Mouse (Mus musculus): ENCODE data around the gene Olfr1390.
"Not testable (repeated sequence)": the region's sequence is repeated elsewhere in the genome, so short reads cannot be mapped to it uniquely, and the experiment has no call there.

The Olfr1390 gene

DNA sequence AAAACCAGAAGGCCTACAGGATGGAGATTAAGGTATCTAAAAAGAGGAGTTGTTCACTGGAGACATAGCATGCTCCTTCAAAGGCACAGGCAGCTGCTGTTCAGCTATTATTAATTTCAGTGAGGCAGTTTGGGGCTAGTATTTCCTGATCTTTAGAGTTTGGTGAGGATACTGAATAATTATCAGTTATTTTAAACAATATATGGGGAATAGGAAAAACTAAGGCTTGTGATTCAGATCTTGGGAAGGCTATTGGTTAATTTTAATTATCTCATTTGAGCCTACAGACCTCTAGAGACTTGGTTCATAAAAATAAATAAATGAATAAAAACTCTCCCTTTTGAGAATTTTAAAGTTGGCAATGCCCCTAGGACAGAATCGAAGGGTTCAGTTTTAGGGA is at the start of gene Olfr1390:
Olfr1390 (plus strand) TSS at position 301 of the 400 bp plus-strand sequence.
- no peak for DNase-seq

DNA sequence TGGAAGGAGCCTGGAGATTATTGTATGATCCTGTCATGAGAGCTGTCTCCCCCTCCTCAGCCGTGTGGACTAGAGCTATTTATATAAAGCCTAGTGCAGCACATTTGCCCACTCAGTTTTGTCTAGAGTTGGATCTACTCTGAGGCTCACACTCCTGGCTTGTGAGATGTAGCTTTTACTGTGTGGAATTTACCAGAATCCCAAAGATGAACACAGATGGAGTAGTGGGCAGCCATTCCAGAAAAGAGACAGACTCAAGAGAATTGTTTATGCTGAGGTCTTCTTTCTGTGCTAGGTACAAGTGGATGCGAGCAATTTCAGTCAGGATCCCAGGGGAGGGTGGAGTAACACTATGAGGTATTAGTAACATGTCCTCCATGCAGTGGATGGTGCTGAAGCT is 47.7 kb upstream of the Olfr1390 start:
- DNase-seq = no peak

DNA sequence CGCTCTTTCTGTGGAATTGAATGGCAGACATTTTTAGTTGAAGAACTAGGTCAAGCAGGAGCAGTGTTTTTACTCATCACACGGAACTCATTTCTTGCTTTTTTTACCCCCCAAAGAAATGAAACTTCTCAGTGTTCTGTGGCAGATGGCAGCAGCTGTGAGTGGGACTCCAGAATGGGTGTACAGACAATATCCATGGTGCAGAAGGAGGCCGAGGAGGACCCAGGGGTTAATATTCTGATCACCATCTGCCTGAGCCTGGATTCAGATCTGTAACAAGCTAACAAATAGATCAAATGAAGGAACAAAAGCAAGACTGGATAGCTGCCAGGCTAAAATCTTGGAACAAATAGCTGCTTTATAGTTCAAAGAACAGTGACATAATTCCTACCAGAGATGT is 42.2 kb upstream of the Olfr1390 start:
- DNase-seq = no peak

DNA sequence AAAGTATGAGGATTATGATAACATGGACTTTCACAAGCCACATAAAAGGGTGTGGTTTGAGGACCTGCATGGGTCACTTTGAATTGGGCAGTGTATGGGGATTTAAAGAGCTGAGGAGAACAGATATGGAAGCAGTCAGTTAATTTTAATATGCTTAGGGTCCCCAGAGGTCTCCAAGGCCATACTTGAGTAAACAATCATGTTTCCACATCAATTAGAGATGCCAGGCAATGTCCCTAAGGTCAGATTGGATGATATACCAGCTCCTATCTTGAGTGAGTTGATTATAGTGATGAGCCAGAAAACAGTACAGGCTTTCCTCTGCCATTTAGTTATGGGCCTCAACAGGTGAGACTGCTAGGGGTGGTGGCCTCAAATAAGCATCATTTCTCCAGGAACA is 30.5 kb upstream of the Olfr1390 start, which contains the start of gene Olfr10:
Olfr10 (plus strand) TSS at position 301 of the 400 bp plus-strand sequence.
- DNase-seq = no peak

DNA sequence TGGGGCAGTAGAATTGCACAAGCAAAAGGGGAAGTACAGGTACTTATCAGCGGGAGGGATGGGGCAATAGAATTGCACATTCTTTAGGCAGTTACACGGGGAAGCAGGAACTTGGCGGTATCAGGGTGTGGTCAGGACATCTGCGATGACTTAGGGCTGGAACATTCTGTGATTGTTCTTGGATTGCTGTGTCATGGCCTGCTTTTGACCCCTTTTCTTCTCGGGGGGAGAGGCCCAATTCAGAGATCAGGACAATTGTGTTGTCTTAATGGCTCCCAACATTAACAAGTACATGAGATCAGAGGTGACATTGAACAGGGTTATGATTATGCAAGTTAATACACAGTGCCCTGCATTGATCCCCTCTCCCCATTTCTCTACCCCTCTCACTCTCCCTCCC is 26.4 kb upstream of the Olfr1390 start:
- not testable (repeated sequence) for DNase-seq

DNA sequence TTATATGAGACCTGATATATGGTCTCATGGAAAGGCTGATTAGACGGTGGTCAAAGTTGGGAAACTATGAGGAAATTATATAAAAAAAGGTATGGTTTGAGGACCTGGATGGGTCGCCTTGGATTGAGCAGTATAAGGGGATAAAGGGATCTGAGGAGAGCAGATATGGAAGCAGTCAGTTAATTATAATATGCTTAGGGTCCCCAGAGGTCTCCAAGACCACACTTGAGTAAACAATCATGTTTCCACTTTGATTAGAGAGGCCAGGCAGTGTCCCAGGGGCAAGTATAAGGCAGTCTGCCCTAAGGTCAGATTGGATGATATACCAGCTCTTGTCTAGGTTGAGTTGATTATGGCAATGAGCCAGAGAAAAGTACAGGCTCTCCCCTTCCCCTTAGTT is 12.5 kb upstream of the Olfr1390 start, which contains the start of gene Olfr1391:
Olfr1391 (plus strand) TSS at position 301 of the 400 bp plus-strand sequence.
- DNase-seq = no peak

DNA sequence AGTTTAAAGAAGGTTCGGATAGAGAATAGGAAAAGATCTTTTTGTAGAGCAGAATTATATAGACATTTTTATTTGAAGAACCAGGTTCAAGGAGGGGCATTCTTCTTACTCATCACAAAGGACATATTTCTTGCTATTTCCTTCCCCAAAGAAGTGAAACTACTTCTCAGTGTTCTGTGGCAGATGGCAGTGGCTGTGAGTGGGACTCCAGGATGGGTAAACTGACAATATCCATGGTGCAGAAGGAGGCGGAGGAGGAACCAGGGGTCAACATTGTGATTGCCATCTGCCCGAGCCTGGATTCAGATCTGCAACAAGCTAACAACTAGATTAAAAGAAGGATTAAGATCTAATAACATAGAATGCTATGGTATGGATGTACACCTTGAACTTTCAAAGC is 8.3 kb upstream of the Olfr1390 start:
- DNase-seq = no peak

DNA sequence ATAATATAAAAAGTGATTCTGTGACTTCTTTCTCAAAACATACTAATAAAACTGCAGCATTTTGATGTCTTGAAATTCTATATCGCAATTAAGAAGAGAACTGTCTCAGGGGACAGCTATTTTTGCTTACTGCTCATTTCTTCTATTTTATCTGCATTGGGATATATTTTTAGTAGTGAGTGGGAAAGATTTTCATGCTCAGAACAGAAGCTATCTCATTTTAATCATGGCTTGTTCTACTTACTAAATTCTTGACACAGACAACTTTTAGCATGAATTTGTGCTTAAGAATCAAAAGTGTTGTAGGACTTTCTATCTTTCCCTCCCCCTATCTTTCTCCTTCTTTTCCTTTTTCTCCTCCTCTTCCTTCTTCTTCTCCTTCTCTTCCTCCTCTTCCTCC is 5.3 kb upstream of the Olfr1390 start:
- no peak for DNase-seq

DNA sequence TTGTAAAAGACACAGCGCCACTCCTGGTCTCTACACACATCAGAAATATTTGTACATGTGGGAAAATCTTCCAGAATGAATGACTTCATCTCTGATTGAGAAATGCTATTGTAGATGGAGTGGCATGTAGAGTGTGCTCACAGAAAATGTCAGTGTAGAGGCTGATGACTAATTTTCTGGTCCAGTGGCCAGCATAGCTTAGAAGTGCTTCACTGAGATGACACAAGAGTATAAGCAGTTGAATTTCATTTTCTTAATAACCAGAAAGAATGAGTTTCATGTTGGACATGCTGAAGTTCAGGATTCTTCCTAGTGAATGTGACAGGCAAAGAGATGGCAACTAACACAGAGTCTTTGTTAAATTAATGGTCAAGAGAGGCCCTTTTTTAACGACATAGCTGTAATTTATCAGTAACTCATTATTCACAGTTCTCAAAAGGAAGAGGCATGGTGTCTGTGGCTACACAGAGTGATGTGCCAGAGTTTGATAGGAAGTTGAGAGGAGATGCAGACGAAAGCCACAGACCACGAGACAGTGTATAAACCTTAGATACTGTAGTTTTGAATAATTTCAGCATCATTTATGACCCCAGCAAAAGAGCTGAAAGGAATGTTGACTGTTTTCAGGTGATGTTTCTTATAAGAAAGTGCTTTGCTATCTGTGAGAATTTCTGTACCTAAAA is 2.3 kb downstream of the Olfr1390 start:
- DNase-seq = no peak

DNA sequence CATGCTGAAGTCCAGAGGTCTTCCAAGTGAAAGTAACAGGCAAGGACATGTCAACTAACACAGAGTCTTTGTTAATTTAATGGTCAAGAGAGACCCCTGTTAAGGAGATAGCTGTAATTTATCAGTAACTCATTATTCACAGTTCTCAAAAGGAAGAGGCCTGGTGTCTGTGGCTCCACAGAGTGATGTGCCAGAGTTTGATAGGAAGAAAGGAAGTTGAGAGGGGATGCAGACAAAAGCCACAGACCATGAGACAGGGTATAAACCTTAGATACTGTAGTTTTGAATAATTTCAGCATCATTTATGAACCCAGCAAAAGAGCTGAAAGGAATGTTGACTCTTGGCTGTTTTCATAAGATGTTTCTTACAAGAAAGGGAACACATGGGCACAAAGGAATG is 48.1 kb downstream of the Olfr1390 start:
- DNase-seq = no peak

DNA sequence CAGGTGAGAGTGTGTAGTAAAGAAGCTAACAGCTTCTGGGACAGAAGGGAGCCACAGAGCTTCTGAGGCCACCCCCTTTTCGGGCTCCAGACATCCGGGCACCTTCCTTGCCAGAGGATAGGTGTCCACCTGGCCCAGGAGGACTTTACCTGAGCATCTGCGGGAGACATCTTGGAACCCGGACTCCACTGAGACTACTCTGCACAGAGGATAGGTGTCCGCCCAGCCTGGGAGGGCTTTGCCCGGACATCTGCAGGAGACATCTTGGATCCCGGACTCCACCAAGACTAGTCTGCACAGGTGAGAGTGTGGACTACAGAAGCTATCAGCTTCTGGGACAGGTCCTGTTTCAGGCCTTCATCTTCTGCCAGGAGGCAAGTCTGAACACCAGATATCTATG is 51.1 kb downstream of the Olfr1390 start:
- DNase-seq = not testable (repeated sequence)
